Mouse (Mus musculus): Measurements from ENCODE around the gene E130308A19Rik. TPM values are rescaled to one million over a fixed set of nuclear protein-coding genes. Genes with fewer than 3 reads are reported as not detected.
A peak's percentile ranks its signal among the peaks of the same experiment; 100 is the strongest.
"Not testable (repeated sequence)": the region's sequence is repeated elsewhere in the genome, so short reads cannot be mapped to it uniquely, and the experiment has no call there.

Gene E130308A19Rik
- total RNA-seq, 2 experiments from 2014 or later = 5.2 to 7.0 TPM

DNA sequence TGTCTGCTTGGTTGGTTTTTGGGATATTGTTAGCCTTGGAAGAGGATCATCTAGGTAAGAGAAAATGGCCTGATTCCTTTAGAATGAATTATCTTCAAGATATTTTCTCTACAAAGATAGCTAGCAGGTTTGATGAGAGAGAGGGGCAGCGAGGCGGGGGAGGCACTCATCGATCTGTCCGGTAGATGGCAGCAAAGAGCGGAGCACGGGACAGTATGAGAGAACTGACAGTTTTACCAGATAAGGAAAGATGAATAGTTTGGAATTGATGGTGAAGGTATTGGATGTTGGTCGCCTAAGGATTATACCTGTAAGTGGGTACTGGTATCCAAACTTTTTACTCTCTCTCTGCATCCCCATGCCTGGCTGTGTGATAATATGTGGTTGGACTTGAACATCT is 160.7 kb downstream of the E130308A19Rik start:
- peak; percentile 80 for DNase-seq
- Histone ChIP-seq H3K4me3 (no peak overlapping the region), H3K27ac (no peak overlapping the region)
- peak; percentile 96 for TF ChIP-seq CTCF (IDR thresholded peaks at IDR 0.05)
- intact Hi-C loops (cut with DNase I) = loop anchor here (1.0 to 2.0 kb wide), 3 partner anchors 64 to 142 kb away; no protein-coding TSS in a partner anchor

DNA sequence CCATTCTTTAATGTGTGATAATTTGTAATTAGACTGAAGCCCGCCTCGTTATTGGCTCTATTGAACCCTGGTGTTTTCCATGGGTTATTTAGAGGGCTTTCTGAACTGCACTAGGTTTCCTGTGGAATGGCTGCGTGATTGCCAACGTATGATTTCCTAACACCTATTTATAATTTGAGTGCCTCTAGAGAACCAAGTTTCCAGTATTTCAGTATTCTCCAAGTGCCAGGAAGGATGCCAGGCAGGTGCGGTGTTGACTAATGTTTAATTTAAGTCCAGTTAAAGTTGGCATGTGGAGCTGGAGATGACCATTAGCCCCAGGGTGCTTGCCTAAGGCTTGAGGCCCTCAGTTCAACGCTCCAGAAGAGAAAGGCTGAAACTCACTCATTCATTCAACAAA is 161.1 kb downstream of the E130308A19Rik start:
- H3K4me3 ChIP-seq = no peak overlapping the region
- intact Hi-C loops (cut with DNase I) = loop anchor here (1.0 to 2.0 kb wide), 2 partner anchors 63 to 142 kb away; no protein-coding TSS in a partner anchor
- no peak overlapping the region for H3K27ac ChIP-seq
- TF ChIP-seq CTCF (IDR thresholded peaks at IDR 0.05) = no peak
- no peak for DNase-seq

DNA sequence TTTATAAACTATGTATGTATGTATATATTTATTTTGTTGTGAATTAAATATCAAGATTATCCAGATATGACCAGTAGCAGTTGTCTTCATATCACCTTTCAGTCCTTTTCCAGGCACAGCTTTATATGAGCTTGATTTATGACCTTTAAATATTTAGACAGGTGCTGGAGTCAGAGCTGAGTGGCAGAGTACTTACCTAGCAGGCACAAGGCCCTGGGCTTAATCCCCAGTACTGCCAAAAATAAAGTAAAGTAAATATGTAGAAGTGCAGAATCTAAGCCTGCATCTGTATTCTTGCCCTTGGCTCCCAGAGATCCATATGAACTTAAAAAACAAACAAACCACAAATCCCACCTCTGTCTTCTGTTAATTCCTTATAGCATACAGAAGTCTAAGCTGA is 163.0 kb downstream of the E130308A19Rik start:
- TF ChIP-seq CTCF (IDR thresholded peaks at IDR 0.05) = no peak
- intact Hi-C loops (cut with DNase I) = no loop called here
- no peak overlapping the region for H3K4me3 ChIP-seq
- peak overlapping the region; percentile 38; the same call in 1 of the 2 replicates for H3K27ac ChIP-seq
- DNase-seq = no peak

DNA sequence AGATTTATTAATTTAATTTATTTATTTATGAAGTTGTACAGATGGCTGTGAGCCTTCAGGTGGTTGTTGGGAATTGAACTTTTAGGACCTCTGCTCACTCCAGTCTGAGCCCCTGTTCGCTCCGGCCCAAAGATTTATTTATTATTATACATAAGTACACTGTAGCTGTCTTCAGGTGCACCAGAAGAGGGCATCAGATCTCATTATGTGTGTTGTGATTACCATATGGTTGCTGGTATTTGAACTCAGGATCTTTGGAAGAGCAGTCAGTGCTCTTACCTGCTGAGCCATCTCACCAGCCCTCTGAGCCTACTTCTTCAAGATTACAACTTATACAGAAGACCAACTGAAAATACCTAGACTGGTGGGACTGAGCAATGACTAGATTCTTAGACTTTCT is 167.6 kb downstream of the E130308A19Rik start:
- H3K4me3 ChIP-seq; H3K27ac ChIP-seq; intact Hi-C loops (cut with DNase I); DNase-seq: not testable (repeated sequence)
- TF ChIP-seq CTCF (IDR thresholded peaks at IDR 0.05) = peak; percentile 7; the same call in 1 of the 2 replicates

GRCm38 (mm10) chr4:59794116-59794515 is 168.1 kb downstream of the E130308A19Rik start:
- TF ChIP-seq CTCF (IDR thresholded peaks at IDR 0.05) = no peak
- no peak overlapping the region for H3K4me3 ChIP-seq
- intact Hi-C loops (cut with DNase I) = no loop called here
- no peak overlapping the region for H3K27ac ChIP-seq
- DNase-seq = no peak

DNA sequence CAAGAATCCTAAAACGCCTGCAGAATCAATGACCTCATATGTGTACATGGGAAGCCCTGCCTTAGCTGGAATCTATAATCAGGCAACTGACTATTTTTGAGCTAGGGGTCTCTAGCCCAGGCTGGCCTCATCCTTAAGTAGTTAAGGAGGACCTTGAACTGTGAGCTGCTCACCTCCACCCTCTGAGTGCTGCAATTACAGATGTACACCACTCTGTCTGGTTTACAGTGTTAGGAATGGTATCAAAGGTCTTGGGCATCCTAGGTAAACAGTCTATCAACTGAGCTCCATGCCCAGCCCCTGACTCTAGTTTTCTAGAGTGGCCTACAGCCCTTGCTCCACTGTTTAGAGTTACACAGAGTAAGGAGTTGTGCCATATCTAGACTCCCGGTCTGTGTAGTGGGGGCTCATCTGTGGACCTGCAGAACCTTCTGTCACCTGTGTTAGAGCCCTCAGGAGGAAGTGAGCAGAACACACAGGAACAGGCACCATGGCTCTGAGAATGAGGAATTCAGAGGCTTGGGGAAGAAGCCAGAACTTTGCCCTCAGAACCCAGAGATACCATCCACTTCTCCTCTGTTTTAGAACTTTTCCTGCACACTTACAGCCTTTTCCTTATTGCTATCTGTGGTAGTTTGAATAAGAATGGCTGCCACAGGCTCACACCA is 169.9 kb downstream of the E130308A19Rik start:
- no peak overlapping the region for H3K4me3 ChIP-seq
- intact Hi-C loops (cut with DNase I) = no loop called here
- DNase-seq = no peak
- H3K27ac ChIP-seq = no peak overlapping the region
- no peak for TF ChIP-seq CTCF (IDR thresholded peaks at IDR 0.05)

- intact Hi-C loops (cut with DNase I) = no loop called here
Observed at GRCm38 (mm10) chr4:59800181-59800580, 174.2 kb downstream of the E130308A19Rik start.

GRCm38 (mm10) chr4:59801489-59801888 is 175.5 kb downstream of the E130308A19Rik start, which contains the start of gene Inip:
Gene Inip (minus strand): TSS chr4:59801589.
- no peak within 1 kb of the TSS for H3K27ac ChIP-seq
- intact Hi-C loops (cut with DNase I) = no loop called here
- DNase-seq = no peak
- no peak for TF ChIP-seq CTCF (IDR thresholded peaks at IDR 0.05)
- H3K4me3 ChIP-seq = no peak within 1 kb of the TSS

More at GRCm38 (mm10) chr4:59800181-59800580, 174.2 kb downstream of the E130308A19Rik start:
- H3K27ac ChIP-seq = no peak overlapping the region
- DNase-seq = no peak
- TF ChIP-seq CTCF (IDR thresholded peaks at IDR 0.05) = no peak
- no peak overlapping the region for H3K4me3 ChIP-seq

DNA sequence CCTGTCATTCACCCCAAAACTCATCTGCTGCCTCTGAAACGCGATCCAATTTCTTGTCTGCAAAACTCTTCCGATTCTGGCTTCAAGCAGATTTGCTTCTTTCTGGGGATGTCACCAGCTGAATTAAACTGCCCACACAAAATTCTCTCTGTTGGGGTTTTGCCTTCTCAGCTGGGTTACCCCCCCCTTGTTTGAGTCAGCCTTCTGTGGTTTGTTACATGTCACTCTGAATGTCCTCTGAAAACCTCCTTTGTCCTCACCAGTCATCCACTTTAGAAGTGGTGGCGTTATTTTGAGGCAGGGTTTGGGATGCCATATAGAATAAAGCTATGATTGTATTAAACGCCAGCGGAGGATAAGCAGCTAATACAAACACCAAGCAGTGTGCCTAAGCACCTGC is 176.1 kb downstream of the E130308A19Rik start:
- Histone ChIP-seq H3K27ac (no peak overlapping the region), H3K4me3 (no peak overlapping the region)
- DNase-seq = no peak
- no peak for TF ChIP-seq CTCF (IDR thresholded peaks at IDR 0.05)
- intact Hi-C loops (cut with DNase I) = no loop called here

DNA sequence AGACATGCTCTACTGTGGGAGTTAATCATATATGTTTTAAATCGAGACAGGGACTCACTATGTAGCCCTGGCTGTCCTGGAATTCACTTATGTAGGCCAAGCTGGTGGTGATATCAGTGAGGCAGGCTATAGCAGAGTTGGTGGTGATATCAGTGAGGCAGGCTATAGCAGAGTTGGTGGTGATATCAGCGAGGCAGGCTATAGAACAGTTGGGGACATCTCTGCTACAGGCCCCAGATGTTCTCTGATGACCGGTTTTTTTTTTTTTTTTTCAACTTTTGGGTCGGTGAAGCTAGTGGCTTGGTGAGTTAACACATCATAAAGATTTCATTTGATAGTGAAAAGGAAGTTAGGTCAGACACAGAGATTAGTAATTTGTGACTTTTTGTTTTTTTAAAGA is 176.8 kb downstream of the E130308A19Rik start:
- no peak for TF ChIP-seq CTCF (IDR thresholded peaks at IDR 0.05)
- Histone ChIP-seq H3K4me3 (no peak overlapping the region), H3K27ac (no peak overlapping the region)
- intact Hi-C loops (cut with DNase I) = no loop called here
- DNase-seq = no peak

- no peak for DNase-seq
- no peak for TF ChIP-seq CTCF (IDR thresholded peaks at IDR 0.05)
- no peak overlapping the region for H3K4me3 ChIP-seq
- intact Hi-C loops (cut with DNase I) = no loop called here
- no peak overlapping the region for H3K27ac ChIP-seq
Observed at GRCm38 (mm10) chr4:59803358-59803757, 177.3 kb downstream of the E130308A19Rik start.

DNA sequence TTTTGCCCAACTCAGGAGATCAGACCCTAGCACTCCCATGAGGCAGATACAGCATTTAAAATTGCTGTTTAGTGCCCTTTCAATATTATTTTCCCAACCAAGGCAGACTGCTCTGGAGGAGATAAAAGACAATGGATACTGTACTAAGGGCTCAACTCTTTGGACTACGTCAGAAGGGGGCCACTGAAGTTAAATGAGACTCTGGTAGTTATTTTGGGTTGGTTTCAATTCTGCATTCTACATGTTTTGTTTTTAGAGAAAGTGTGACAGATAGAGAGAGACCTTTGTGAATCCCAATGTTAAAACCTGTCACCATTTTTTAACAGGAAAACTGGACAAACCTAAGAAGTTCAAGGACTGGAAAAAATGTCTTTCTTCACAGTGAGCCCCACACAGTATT is 178.7 kb downstream of the E130308A19Rik start:
- H3K27ac ChIP-seq = peak overlapping the region; percentile 95
- no peak for TF ChIP-seq CTCF (IDR thresholded peaks at IDR 0.05)
- DNase-seq = no peak
- H3K4me3 ChIP-seq = peak overlapping the region; percentile 86
- intact Hi-C loops (cut with DNase I) = loop anchor here (5.0 kb wide), 2 partner anchors 48 to 68 kb away; no protein-coding TSS in a partner anchor

- peak; percentile 95 for DNase-seq
- intact Hi-C loops (cut with DNase I) = loop anchor here (5.0 kb wide), 2 partner anchors 47 to 67 kb away; no protein-coding TSS in a partner anchor
- peak within 1 kb of the TSS; percentile 95 for H3K27ac ChIP-seq
- H3K4me3 ChIP-seq = peak within 1 kb of the TSS; percentile 86
- 0 out of 2 replicates have a peak, but pooled peaks have one; percentile 1 for TF ChIP-seq CTCF (IDR thresholded peaks at IDR 0.05)
Observed at GRCm38 (mm10) chr4:59805181-59805967, 179.4 kb downstream of the E130308A19Rik start, which contains the start of gene Snx30. Gene Snx30 (plus strand): TSS chr4:59805840.

Measured in gastrocnemius, adult 2 months (tissue).